Mouse (Mus musculus) WW6 (cell line): ENCODE measurements at regions not wholly inside any gene's neighbourhood (a gene's known extent, or its start where the extent isn't known, plus 50 kb on each side); places are given as distances from the start of the nearest gene placed in this dataset.

Source experiments
- DNase-seq: peaks from one replicate; pipeline ENCODE4 v3.0.0-alpha.2; 2013; ENCODE audit warnings: low read depth, low spot score

GRCm38 (mm10) chr8:126744747-126745382, 151.1 kb upstream of the Irf2bp2 start:
- no peak for DNase-seq

- no peak for DNase-seq
These were observed 149.5 kb upstream of the Irf2bp2 start for GRCm38 (mm10) chr8:126743296-126743695.

- no peak for DNase-seq
These were observed 148.3 kb upstream of the Irf2bp2 start for GRCm38 (mm10) chr8:126742081-126742480.

DNA sequence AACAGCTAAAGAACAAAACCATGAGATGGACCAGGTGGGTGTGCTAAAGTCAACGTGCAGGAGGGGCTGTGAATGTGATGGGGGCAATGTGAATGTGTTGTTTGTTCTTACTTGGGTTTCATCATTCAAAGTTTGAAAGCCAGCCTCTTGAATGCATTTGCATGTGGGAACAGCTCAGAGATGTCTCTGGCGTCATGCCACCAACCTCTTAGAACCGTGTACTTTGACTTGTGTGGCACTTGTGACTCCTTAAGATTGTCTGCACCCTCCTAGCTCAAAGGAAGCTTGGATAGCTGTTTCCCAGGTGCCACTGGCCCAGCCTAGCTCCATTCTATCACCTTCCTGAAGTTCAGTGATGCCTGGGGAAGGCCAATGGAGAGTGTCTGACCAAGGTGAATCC, 147.2 kb upstream of the Irf2bp2 start:
- DNase-seq: no peak

DNA sequence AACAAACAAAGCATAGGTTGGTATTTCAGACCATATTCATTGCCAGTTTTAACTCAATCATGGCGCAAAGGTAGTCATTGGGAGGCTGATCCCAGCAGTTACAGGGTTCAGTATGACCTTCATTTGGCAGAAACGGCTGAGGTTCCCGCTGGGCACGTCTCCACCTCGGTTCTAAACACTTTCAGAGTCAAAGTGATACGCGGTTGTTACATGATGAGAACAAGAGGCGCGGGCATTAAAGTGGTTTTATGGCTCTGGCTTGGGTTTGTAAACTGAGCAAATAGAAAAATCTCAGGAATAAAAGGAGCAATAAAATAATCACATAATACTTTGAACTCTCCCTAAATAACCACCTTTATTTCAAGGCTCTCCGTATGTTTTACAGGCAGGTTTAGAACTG, 146.0 kb upstream of the Irf2bp2 start:
- DNase-seq: no peak

- DNase-seq: no peak
These were observed 143.2 kb upstream of the Irf2bp2 start for GRCm38 (mm10) chr8:126737032-126737431.

DNA sequence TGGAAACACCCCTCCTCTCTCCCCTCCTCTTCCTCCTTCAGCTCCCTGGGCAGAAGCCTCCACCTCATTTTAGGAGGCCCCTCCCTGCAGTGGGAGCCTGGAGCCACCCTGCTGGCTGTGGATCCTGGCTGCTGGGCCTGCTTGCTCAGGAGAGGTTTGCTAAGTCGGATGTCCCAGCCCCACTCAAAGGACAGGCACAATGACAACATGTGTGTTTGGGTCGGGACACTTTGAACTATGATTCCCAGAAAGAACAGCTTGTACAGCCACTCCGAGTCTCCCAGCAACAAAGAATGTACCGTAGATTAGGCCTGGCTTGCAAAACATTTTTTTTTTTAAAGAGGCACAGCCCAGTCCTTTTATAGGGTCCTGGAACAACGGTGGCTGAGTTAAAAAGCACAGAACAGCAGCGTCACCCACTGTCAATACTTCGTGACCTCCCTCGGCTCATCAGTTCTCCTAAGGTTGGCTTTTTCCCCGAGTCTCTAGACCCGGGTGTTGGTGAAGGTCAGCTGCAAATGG, 142.7 kb upstream of the Irf2bp2 start:
- no peak for DNase-seq

DNA sequence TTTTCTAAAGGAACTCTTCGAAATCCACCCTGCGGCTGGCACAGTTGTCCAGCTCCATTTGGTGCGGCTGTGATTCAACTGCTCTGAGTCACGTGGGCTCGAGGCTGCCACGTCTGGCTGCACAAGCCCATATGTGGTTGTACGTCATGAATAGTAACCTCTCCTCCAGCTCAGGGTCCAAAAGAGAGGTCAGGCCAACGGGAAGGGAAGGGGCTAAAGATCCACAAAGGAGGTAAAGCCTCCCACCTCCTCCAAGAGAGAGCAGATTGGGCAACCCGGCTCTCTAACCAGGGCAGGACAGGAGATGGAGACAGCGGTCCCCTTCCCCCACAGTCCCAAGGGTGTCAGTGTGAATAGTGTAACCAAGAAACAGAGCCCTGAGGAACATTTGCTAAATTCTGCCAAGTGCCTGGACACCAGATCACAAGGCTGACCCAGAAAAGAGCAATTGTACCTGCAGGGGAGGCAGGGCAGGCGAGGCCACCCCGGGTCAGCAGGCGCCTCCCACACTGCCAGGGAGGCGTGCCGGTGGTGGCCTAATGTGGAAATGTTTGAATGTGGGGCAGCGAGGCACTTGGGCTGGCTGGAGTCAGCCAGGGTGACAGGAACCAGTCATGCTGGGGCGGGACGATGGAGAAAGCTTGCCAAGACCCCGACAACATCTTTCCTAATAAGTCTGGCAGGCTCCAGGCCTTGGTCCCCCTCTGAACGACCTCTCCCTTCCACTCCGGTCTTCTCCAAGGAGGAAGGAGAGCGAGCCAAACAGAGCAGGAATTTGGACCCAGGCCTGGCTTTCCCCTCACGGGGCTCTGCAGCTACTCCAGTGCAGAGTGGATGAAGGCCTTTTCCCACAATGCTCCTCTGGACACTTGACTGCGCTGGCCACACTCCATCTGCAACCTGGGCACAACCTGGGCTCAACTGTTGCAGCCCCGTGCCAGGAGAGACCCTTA, 142.0 kb upstream of the Irf2bp2 start:
- DNase-seq: no peak

- no peak for DNase-seq
These were observed 141.1 kb upstream of the Irf2bp2 start for GRCm38 (mm10) chr8:126734743-126735487.

DNA sequence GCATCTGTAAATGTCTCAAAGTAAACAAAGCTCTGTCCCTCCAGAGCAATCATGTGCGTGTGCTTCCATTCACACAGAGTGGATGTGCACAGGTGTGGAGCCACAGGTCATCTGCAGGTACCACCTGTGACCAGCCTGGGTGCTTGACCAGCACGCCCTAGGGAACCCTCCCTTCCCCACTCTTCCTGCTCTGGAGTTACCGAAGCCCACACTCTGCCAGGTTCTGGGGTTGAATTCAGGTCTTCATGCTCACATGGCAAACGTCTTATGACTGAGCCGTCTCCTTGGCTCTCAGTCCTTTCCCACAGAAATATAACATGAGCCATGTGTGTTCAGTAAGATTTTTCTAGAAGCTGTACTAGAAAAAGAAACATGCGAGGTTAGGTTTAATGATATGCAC, 140.0 kb upstream of the Irf2bp2 start:
- DNase-seq: no peak

GRCm38 (mm10) chr8:126733307-126733706, 139.5 kb upstream of the Irf2bp2 start:
- no peak for DNase-seq

DNA sequence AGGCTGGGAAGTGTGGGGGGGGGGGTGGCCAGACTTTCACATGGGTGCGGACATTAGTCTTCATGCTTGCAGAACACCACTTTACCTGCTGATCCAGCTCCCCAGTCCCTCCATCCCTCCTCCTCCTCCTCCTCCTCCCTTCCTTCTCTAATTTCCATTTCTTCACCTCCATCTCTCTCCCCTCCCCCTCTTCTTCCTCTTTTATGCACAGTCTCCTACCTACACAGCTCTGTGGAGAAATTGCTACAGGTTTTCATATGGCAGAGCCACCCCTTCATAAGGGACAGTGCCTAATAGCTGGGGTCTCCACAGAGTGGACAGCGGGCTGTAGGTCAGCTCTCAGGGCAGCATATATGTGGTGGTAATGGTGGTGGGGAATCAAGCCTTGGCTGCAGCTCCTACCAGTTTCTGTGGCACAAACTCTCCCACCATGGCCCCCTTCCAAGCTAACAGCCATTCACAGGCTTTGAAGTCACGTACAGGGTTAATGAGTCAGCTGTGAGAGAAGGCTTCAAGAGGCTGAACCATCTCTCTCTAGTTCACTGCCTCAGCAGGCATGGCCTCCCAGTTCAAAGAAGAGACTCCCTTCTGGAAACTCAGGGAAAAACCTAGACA, 136.3 kb upstream of the Irf2bp2 start:
- DNase-seq: no peak

- DNase-seq: no peak
These were observed 135.3 kb upstream of the Irf2bp2 start for GRCm38 (mm10) chr8:126728987-126729632.

DNA sequence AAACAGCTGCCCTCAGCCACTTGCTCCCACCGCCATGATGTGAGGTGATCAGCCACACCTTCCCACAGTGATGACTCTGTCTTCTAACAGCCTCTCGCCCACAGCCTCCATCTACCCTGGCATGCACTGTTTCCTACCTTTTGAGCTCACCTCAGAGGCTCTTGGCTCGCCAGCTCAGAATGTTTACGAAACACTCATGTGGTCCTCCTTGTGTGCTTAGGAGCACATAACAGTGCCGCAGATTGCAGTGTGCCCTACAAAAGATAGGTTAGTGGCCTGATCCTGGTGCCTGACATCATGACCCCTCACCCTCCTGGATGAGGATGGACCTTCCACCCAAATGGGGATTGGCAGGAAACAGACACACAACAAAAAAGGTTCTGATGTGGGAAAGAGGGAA, 134.3 kb upstream of the Irf2bp2 start:
- DNase-seq: no peak

GRCm38 (mm10) chr8:126727068-126727467, 133.3 kb upstream of the Irf2bp2 start:
- DNase-seq: no peak

DNA sequence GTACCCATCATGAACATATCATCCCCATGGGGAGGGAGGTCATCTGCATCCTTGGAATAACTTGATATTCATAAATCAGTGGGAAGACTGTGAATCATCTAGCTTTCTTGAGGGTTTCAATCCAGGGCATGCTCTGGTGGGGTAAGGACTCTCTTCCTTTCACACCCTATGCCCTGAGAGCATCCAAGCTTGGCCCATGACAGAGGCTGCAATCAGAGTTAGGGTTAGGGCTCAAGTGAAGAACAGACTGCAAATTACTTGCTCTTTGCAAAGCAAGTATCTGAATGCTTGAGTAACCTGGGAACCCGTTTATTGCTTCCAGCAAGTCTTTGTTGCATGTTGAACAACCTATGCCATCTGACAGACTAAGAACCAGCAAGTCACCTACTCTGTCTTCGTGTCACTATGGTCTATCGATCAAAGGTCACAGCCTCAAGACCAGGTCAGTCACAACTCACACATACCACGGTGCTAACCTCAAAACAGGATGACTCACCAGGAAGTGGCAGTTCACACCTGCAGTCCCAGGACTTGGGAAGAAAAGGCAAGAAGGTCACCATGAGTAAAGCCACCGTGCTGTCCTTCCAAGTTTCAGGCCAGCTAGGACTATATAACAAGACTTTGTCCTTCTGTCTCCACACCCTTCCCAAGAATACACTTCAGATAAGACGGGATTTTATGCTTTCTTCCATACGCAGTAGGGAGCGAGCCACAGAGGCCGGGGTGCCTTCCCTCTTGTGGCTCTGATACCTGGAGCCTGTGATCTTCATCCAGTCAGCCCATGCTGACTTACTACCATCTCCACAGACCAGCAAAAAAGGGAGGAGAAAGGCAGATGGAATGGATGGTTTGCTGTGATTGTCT, 129.7 kb upstream of the Irf2bp2 start:
- no peak for DNase-seq

DNA sequence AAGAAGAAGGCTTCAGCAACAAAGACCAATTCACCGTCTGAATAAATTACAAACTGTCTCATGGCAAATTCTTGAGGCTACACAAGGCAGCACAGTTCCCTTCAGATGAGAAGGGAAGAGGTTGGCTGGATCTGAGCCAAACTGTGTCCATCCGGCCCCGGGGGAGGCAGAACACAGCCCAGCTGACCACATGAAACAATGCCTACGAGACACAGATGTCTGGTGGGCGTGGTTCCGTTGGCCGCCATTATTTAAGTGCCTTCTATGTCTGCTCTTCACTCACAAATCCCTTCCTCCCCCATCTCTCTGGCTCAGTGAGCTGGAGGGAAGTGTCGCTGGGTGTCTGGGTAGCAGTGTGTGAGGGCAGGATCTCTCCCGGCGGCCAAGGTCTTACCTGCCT, 127.8 kb upstream of the Irf2bp2 start:
- DNase-seq: no peak

DNA sequence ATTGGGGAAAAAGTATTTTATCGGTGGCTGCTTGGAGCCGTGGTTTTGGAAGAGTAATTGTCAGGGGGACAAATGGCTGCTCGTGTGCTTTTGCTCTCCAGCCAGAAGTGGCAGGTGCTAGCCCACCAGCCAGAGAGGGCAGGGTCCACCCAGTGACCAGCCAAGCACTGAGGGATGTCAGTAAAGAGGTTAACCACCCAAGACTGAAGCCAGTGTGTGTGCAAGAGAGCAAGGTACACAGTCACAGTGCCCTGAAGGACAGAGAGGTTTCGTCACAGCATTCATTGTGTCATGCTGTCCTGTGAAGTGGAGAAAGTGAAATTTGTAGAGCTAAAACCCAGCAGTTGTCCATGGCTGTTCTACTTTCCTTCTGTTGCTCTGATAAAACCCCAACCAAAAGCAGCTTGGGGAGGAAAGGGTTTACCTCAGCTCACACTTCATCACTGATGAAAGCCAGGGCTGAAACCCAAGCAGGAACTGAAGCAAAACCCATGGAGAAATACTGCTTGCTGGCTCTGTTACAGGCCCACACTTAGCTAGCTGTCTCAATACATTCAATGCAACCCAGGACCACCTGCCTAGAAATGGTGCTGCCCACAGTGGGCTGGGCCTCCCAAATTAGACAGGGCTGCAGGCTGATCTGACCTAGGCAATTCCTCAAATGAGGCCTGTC, 126.8 kb upstream of the Irf2bp2 start:
- DNase-seq: no peak

DNA sequence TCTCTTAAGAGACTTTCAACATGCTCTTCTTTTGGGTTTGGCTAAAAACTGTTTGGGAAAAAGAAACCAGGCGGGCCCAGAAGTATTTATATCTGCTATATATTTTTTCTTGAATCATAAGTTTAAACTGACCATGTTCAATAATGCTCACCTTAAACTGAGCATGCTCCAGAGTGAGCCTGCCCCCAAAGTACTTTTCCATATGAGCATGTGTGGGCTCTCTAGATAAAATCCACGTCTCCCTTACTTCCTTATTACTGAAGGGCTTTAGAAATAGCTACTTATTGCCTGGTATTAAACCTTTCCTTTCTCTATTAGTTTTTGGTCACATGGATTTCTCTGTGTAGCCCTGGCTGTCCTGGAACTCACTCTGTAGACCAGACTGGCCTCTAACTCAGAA, 126.0 kb upstream of the Irf2bp2 start:
- no peak for DNase-seq
